Mouse (Mus musculus) forebrain, embryonic 11.5 days (tissue): Measurements from ENCODE around the gene Agr2. TPM values are rescaled to one million over a fixed set of nuclear protein-coding genes. Genes with fewer than 3 reads are reported as not detected.

Experiments
- ATAC-seq: fragments of 200-750 bp; cut with Nextera tagmentation; replicated peaks from 2 replicates; pipeline ENCODE4 v1.8.0; 2017; ENCODE audit warnings: moderate TSS enrichment; ENCODE audit not compliant: low FRiP score
- DNase-seq: peaks from one replicate; pipeline ENCODE4 v3.0.0-alpha.2; 2017; ENCODE audit warnings: low spot score
- H3K27ac ChIP-seq: fragments of 300-500 bp; sonication (generic); 2 replicates; pipeline ENCODE4 v1.5.1; 2014; ENCODE audit warnings: low read depth, low read length
- H3K27me3 ChIP-seq: fragments of 300-500 bp; sonication (generic); 2 replicates; pipeline ENCODE4 v1.6.1; 2014; ENCODE audit warnings: mild to moderate bottlenecking, low read length, mixed read lengths; ENCODE audit not compliant: control insufficient read depth, insufficient read depth
- H3K36me3 ChIP-seq: fragments of 300-500 bp; sonication (generic); 2 replicates; pipeline ENCODE4 v1.6.1; 2014; ENCODE audit warnings: mild to moderate bottlenecking, low read length, moderate library complexity, mixed read lengths; ENCODE audit not compliant: control insufficient read depth, insufficient read depth
- H3K4me1 ChIP-seq: fragments of 300-500 bp; sonication (generic); replicated peaks from 2 replicates; pipeline ENCODE4 v1.6.1; 2014; ENCODE audit warnings: low read length, mixed read lengths; ENCODE audit not compliant: control insufficient read depth, insufficient read depth
- H3K4me2 ChIP-seq: fragments of 300-500 bp; sonication (generic); 2 replicates; pipeline ENCODE4 v1.6.1; 2014; ENCODE audit warnings: low read depth, mild to moderate bottlenecking, low read length, moderate library complexity, mixed read lengths; ENCODE audit not compliant: severe bottlenecking
- H3K4me3 ChIP-seq: fragments of 300-500 bp; sonication (generic); 2 replicates; pipeline ENCODE4 v1.5.1; 2014; ENCODE audit warnings: low read depth, low read length
- H3K9ac ChIP-seq: fragments of 300-500 bp; sonication (generic); 2 replicates; pipeline ENCODE4 v1.6.1; 2014; ENCODE audit warnings: low read length
- H3K9me3 ChIP-seq: fragments of 300-500 bp; sonication (generic); 2 replicates; pipeline ENCODE4 v1.6.1; 2016; ENCODE audit warnings: low read length, mixed read lengths; ENCODE audit not compliant: control insufficient read depth
- WGBS: fragments of 180-500 bp; shearing (Covaris S2); extraction: QIAGEN DNeasy Blood & Tissue Kit; methylation state at CpG from one replicate; pipeline ENCODE4 v1.1.7; 2014; 5-methylcytosine and 5-hydroxymethylcytosine counted together
- polyA plus RNA-seq: library from polyadenylated mRNA; unstranded; fragments of >200 nt; fragmentation: Nextera tagmentation; extraction: Ambion mirVana; gene quantifications from 2 replicates; pipeline ENCODE4 v1.2.1, GENCODE M21; 2014

The Agr2 gene
- polyA plus RNA-seq, 1 experiment from 2014 or later, result not detected

- no peaks in the 10 kb centered on the region for H3K4me1 ChIP-seq
- no peak overlapping the region for H3K4me3 ChIP-seq
- H3K27me3 ChIP-seq, result no peaks in the 10 kb centered on the region
- no peak for ATAC-seq
- peaks cover 2% of the 10 kb centered on the region; the same call in 1 of the 2 replicates for H3K36me3 ChIP-seq
- DNase-seq, result no peak
- H3K4me2 ChIP-seq, result no peak overlapping the region
- H3K27ac ChIP-seq, result no peak overlapping the region
- H3K9me3 ChIP-seq, result no peaks in the 10 kb centered on the region; the same call in 1 of the 2 replicates
- no peak overlapping the region for H3K9ac ChIP-seq
- 74% methylated on average over 7 of the region's 7 CpGs for WGBS
Observed at GRCm38 (mm10) chr12:36013216-36013910, 20.7 kb downstream of the Agr2 start.

GRCm38 (mm10) chr12:36017791-36018190 lies 25.1 kb downstream of the Agr2 start:
- no peak overlapping the region for H3K9ac ChIP-seq
- H3K27me3 ChIP-seq, result no peaks in the 10 kb centered on the region
- no peaks in the 10 kb centered on the region; the same call in 1 of the 2 replicates for H3K9me3 ChIP-seq
- peaks cover 2% of the 10 kb centered on the region; the same call in 1 of the 2 replicates for H3K36me3 ChIP-seq
- H3K4me2 ChIP-seq, result no peak overlapping the region
- DNase-seq (no peak), ATAC-seq (no peak)
- WGBS, result 78% methylated on average over 2 of the region's 2 CpGs
- H3K27ac ChIP-seq, result no peak overlapping the region
- H3K4me1 ChIP-seq, result no peaks in the 10 kb centered on the region
- H3K4me3 ChIP-seq, result no peak overlapping the region

- WGBS, result 86% methylated on average over 4 of the region's 4 CpGs
- Histone ChIP-seq H3K27me3 (no peaks in the 10 kb centered on the region), H3K4me2 (no peak overlapping the region), H3K27ac (no peak overlapping the region), H3K9me3 (no peaks in the 10 kb centered on the region; the same call in 1 of the 2 replicates), H3K36me3 (peaks cover 2% of the 10 kb centered on the region; the same call in 1 of the 2 replicates), H3K4me1 (no peaks in the 10 kb centered on the region), H3K4me3 (no peak overlapping the region), H3K9ac (no peak overlapping the region)
- no peak for DNase-seq
- ATAC-seq, result no peak
Observed at GRCm38 (mm10) chr12:36019572-36019971, 26.9 kb downstream of the Agr2 start.

- H3K4me2 ChIP-seq, result no peak overlapping the region
- no peak for ATAC-seq
- DNase-seq, result no peak
- no peak overlapping the region for H3K27ac ChIP-seq
- no peaks in the 10 kb centered on the region for H3K4me1 ChIP-seq
- H3K9me3 ChIP-seq, result no peaks in the 10 kb centered on the region; the same call in 1 of the 2 replicates
- H3K36me3 ChIP-seq, result peaks cover 2% of the 10 kb centered on the region; the same call in 1 of the 2 replicates
- no peaks in the 10 kb centered on the region for H3K27me3 ChIP-seq
- H3K4me3 ChIP-seq, result no peak overlapping the region
- no peak overlapping the region for H3K9ac ChIP-seq
- WGBS, result 96% methylated on average over 3 of the region's 3 CpGs
Observed at GRCm38 (mm10) chr12:36020081-36020480, 27.4 kb downstream of the Agr2 start.

- H3K36me3 ChIP-seq, result peaks cover 2% of the 10 kb centered on the region; the same call in 1 of the 2 replicates
- no peak for ATAC-seq
Observed at GRCm38 (mm10) chr12:36020710-36021109, 28.0 kb downstream of the Agr2 start.

GRCm38 (mm10) chr12:36026126-36026525 lies 33.4 kb downstream of the Agr2 start:
- 92% methylated on average over 4 of the region's 4 CpGs for WGBS
- ATAC-seq, result no peak
- no peak overlapping the region for H3K27ac ChIP-seq
- DNase-seq, result no peak
- no peaks in the 10 kb centered on the region for H3K9me3 ChIP-seq
- H3K4me1 ChIP-seq, result no peaks in the 10 kb centered on the region
- no peak overlapping the region for H3K4me3 ChIP-seq
- H3K36me3 ChIP-seq, result no peaks in the 10 kb centered on the region; the same call in 1 of the 2 replicates
- no peak overlapping the region for H3K4me2 ChIP-seq
- H3K27me3 ChIP-seq, result no peaks in the 10 kb centered on the region
- H3K9ac ChIP-seq, result no peak overlapping the region

More at GRCm38 (mm10) chr12:36020710-36021109, 28.0 kb downstream of the Agr2 start:
- no peak overlapping the region for H3K4me3 ChIP-seq
- no peak for DNase-seq
- no peaks in the 10 kb centered on the region; the same call in 1 of the 2 replicates for H3K9me3 ChIP-seq
- no peak overlapping the region for H3K4me2 ChIP-seq
- H3K9ac ChIP-seq, result no peak overlapping the region
- no peaks in the 10 kb centered on the region for H3K27me3 ChIP-seq
- no peaks in the 10 kb centered on the region for H3K4me1 ChIP-seq
- 86% methylated on average over 2 of the region's 2 CpGs for WGBS
- no peak overlapping the region for H3K27ac ChIP-seq

GRCm38 (mm10) chr12:36027171-36027570 lies 34.5 kb downstream of the Agr2 start:
- Histone ChIP-seq H3K4me1 (no peaks in the 10 kb centered on the region), H3K9me3 (no peaks in the 10 kb centered on the region), H3K36me3 (no peaks in the 10 kb centered on the region; the same call in 1 of the 2 replicates), H3K27ac (no peak overlapping the region), H3K9ac (no peak overlapping the region), H3K4me3 (no peak overlapping the region), H3K27me3 (no peaks in the 10 kb centered on the region), H3K4me2 (no peak overlapping the region)
- WGBS, result 96% methylated on average over 2 of the region's 2 CpGs
- DNase-seq, result no peak
- no peak for ATAC-seq

GRCm38 (mm10) chr12:36028968-36029645 lies 36.4 kb downstream of the Agr2 start:
- DNase-seq, result no peak
- Histone ChIP-seq H3K4me3 (no peak overlapping the region), H3K27ac (no peak overlapping the region), H3K4me1 (no peaks in the 10 kb centered on the region), H3K36me3 (no peaks in the 10 kb centered on the region; the same call in 1 of the 2 replicates), H3K9me3 (no peaks in the 10 kb centered on the region), H3K27me3 (no peaks in the 10 kb centered on the region), H3K9ac (no peak overlapping the region), H3K4me2 (no peak overlapping the region)
- ATAC-seq, result no peak
- 74% methylated on average over 5 of the region's 5 CpGs for WGBS
